Mouse (Mus musculus) hindlimb bud, embryonic 11.5 days (tissue): ENCODE measurements at regions not wholly inside any gene's neighbourhood (a gene's known extent, or its start where the extent isn't known, plus 50 kb on each side); places are given as distances from the start of the nearest gene placed in this dataset.

Experiments
- DNase-seq: peaks from one replicate; pipeline ENCODE4 v3.0.0-alpha.2; 2012; ENCODE audit warnings: low read depth, low spot score; ENCODE audit errors: extremely low spot score

DNA sequence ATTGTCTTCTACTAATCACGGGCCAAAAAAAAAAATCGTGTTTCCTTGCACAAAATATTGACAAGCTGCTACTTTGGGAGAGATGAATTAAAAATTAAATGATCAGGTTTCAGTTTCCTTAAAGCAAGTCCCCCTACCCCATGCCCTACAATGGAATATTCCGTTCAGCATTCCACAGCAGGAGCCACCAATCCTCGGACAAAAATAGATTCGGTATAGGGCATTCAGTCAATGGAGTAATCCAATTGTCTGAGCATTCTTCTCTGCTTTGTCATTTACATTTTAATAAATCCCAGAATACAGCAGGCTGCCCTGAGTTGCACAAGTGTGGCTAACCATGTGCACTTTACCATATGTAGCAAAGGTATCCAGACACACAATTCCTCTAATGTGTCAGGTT lies 434.3 kb upstream of the Ubash3b start:
- no peak for DNase-seq

DNA sequence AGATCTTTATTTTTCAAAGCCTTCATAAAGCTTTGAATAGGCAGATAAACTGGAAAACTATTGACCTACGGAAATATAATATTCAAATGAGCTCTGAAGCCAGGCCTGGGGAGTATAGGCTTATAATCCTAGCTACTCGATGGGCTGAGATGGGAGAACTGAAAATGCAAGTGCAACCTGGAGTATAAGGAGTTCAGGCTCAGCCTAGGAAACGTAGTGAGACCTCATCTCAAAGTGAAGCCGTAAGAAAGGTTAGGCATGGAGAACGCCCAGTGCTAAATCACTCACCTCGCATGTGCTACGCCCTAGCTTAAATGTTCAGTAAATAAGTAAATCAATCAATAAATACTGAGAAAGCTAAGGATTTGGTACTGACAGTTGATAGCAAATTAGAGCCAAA lies 432.5 kb upstream of the Ubash3b start:
- no peak for DNase-seq

DNA sequence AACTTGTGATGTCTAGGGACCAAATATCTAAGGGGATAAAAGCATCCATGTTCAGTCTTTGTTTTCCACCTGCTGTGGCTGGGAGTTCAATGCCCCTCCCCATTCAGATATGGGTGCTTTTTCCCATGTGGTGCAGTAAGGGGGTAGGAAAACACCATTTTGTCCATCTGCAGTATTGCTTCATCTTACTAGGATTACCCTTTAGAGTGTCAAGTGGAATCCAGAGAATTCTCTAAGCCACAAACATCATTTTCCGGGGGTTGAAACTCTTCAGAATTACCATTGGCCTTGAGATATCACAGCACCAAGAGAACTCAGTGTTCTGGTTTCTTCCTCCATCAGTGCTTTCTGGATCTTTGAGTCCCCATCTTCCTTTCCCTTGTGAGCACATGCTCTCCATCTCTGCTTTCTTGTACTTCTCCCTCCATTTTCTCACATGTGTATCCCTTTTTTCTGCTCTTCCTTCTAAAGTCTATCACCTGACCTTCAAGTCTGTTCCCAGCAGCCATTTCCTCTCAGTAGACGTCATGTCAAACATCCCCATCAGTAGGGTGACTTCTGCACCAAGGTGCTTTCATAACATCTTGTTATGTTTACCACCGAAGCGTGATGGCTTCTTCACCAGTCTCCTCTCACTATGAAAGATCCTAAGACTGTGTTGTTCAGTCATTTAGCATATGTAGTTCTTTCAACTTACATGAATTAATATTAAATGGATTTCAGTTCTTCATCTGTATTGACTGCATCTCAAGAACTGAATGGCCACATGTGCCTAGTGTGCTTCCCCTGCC lies 431.6 kb upstream of the Ubash3b start:
- no peak for DNase-seq

DNA sequence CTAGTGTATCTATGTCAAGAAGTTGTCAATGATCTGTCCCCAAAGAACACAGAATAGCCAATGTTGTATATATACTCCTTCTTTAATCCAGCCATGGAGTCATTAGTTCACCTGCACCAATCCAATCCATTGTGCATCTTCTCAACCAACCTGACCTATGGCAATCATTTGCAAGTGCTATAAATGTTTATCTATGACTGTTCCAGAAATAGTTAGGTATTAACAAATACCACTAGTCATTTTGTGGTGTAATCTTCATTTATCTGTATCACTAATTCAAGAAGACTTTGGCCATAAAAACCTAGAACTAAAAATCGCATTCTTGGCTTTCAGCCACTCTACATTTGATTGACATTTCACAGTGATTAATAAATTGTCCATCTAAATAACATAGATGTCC lies 430.6 kb upstream of the Ubash3b start:
- no peak for DNase-seq

DNA sequence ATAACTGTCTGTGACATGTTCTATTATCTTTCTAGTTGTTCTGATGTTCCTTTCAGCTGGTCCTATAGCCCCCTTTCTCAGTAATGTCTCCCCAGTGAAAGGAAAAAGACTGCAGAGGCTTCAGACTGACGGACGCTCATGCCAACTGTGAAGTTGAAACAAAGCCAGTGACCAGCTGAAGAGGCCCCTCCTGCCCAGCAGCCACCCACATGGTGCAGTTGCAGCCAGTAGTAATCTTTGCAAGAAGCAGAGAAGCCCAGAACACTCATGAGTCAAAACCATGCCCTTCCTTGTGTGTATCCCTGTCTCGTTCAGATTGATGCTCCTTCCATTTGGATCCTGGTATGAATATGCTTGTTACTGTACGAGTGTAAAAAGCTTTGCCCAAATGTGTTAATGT lies 428.7 kb upstream of the Ubash3b start:
- DNase-seq, result no peak

DNA sequence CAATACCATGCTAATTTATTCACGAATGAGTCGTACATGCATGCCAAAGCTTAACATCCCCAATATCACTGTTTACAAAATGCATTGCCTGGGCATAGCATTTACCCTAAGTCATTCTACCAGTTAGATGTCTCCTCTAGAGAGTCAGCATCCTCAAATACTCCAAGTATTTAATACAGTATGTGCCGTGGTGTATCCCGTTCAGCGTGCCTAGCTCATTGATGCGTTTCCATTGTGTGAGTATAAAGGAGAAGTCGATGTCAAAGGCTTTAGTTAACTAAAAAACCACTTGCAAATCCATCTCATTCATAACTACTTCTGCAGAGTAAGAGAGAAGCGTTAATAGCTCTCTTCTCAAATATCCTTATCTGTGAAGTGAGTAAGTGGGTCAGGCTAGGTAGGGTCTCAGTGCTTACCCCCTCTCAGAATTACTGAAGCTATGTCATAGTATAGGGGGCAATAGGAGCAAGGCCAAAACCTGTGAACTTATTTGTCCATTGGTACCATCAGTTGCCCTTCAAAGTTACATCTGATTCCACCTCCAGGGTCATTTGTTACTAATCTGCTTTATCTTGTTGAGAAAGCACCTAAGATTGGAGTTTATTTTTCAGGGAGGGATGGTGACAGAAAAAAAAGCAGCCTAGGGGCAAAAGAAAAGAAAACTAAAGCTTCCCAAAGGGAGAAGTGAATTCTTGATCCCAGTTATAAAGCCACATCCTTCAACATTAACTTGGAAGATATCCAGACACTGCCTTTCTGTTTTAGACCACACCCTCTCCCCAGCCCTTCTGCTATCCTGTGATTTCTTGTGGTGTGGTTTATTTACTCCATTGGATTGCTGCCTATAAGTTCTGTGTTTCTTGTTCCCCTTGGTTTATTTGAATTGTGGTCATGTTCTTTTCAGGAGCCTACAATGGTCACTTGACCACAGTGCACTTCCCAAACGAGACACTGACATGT lies 427.2 kb upstream of the Ubash3b start:
- DNase-seq, result no peak

DNA sequence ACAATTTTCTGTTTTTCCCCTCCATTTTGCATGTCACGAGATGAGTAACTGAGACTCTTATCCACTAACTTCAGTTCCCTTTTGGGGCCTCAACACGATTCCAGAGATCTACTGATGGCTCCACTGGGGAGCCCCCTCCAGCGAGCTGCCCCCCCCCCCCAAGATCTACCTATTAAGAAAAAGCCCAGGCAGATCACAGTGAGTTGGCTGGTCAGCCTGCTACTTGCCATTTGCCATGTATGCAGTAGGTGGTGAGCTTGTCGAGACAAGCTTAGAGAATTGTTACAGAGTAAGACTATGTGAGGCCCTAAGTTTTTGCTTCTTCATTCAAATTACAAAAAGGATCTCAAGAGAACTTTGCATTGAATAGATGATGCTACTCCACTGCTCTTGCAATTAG lies 426.3 kb upstream of the Ubash3b start:
- DNase-seq, result no peak

DNA sequence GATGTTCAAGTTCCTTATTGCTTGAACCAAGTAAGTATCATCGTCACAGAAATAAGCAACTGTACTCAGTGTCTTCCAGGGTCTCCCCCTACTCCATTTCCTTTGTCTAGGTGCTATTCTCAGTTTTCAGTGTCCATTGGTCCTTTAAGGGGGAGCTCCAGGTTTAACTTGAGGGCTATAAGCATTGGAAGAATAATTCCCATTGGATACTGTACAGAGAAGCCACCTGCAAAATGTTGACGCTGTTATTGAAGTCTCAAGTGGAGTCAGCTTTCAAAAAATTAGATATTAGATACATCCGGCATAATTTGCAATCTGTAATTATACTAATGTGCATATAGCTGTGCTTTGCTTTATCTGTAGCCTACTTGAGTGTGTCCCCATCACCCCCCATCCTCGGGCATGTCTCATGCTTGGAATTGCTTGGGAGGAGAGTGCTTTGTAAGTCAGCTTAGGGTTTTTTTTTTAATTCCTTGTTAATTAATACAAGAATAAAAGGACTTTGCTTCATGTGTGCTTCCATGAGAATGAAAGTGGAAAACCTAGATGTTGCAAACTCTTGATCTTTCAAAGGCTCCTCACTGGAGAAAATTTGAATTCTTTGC lies 425.6 kb upstream of the Ubash3b start:
- no peak for DNase-seq

DNA sequence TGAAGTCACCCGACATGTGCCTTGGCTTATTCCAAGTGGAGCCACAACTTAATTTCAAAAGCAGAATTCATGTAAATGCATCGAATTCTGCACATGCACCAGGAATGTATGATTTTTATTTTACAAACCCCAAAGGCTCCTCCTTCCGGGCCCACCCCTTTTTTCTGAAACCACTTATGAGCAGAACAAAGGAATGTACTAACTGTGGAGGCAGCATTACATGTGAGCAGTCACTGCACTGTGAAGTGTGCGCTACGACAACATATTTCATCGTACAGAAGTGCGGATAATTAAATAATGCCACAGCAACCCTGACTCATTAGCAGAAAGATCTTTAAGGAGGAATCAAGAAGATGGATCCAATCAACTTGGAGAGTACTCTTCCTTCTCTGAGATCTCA lies 424.8 kb upstream of the Ubash3b start:
- DNase-seq, result no peak

DNA sequence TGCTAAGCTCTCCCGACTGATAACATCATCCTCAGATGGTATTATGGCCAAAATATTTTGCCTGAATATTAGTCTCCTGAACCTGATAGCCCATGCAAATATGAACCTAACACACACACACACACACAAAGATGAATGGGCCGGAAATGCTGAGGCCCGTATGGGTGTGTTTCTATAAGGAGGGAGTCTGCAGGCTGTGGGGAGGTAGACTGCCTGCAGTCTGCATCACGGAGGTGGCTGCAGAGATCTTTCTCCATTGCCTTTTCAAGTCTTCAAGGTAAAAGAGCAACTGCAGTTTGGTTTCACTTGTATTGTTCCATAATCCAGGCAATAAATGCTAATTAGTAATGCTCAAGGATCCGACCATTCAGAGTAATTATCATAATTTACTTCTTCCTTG lies 424.3 kb upstream of the Ubash3b start:
- no peak for DNase-seq

DNA sequence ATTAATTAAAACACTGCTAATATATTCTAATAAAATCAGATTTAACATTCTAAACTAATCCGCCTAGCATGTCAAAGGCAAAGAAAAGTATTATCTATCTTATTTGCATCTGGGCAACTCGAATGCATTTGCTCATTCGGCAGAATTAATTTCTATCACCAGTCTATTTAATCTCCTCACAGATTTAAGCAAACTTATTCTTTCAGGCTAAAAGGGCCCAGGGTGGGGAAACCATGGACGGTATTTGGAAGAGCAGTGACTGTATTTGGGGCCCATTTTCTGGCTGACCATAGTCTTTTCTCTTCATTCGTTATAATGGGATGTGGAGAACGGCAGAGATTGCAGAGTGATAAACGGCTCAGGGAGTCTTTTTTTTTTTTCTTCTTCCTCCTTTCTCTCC lies 423.5 kb upstream of the Ubash3b start:
- no peak for DNase-seq

DNA sequence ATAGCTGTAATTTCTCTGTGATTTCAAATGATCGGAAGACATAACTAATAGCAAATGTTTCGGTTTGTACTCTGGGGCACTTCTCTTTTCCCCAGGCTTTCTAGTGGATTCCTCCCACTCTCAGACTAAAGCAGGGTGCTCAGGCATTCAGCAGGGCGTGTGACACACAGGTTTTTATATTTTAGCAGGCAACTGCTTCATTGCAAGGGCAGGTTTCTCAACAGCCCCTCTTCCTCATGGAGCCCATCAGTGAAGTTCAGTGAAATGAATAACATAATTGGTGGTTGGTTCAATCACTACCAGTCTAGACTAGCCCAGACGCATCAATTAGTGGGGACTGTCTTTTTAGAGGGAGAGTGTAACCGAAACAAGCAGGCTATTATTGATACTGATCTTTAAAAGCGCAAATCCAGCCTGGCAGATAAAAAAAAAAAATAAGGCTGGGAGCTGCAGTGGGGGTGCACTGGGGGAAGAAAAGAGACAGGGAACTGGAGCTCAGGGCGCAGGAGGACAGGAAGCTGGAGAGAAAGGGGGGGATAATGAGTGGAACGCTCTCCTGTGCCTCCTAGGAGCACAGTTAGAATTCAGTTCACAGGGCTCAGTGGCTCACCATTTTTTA lies 422.3 kb upstream of the Ubash3b start:
- DNase-seq, result no peak

DNA sequence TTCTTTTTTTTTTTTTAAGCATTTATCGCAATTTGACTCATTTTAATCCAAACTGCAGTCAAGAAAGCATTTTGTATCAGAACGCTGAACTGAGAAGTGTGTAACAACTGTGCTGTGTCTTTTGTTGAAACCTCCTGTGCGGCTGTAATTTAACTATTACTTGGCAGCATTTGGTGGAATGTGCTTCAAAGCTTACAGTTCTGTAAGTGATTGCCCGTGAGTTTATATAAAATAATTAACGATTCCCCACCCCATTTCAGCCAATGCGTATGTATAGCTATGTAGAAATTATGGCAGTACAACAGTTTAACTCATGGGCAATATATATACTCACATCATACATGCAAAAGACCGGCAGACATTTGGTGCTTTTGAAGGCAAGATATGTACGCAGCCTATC lies 421.8 kb upstream of the Ubash3b start:
- DNase-seq, result no peak

DNA sequence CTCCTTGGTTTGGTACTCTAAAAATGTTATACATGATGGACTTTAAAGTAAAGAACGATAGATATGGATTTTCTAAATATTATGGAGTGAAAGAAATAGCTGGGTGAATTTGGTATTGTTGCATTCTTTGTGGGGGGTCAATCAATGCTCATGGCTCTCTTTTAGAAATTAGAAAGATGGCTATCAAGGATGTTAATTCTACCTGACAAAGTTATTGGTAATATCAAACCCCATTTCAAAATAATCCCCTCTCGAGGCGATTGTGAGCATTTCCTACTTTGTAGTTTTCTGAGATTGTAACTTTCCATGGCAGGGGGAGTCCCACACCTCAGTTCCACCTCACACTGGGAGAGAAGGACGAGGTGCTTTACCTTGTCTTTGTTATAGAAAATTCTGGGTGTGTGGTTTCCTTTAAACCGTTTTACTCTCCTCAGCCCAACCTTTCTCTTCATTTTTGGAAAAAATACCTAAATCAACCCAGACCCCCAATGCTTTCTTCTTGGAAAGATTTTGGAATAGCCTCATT lies 421.3 kb upstream of the Ubash3b start:
- no peak for DNase-seq

DNA sequence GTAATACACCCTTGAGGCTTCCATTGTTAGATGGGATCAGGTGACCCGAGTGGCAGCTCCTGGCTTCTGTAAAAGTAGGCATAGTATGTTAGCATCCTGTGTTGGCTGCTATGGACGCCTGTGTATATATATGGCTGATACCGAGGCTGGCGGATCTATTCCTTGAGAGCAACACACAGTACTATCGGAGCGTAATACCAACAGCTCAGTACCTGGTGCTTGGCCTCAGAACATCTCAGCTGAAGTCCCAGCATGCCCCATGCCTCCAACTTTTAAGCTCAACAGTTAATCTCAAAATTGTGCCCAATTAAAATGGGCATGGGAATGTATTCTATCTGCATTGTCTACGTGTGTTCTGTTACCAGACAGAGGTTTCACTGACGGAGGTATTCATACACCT lies 420.7 kb upstream of the Ubash3b start:
- no peak for DNase-seq

DNA sequence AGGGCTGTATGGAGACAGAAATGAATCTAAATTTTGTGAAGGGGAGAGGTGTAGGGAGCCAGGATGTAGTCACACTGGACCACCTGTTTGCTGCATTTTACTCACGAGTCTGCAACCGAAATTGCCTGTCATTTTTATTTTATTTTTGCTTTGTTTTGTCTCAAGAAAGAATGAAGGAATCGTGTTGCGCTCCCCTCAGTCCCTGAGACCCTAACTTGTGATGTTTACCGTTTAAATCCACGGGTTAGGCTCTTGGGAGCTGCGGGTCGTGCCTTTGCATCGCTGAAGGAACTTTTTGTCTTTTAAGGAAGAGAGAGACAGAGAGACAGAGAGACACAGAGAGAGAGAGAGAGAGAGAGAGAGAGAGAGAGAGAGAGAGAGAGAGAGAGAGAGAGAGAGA lies 420.2 kb upstream of the Ubash3b start:
- no peak for DNase-seq

DNA sequence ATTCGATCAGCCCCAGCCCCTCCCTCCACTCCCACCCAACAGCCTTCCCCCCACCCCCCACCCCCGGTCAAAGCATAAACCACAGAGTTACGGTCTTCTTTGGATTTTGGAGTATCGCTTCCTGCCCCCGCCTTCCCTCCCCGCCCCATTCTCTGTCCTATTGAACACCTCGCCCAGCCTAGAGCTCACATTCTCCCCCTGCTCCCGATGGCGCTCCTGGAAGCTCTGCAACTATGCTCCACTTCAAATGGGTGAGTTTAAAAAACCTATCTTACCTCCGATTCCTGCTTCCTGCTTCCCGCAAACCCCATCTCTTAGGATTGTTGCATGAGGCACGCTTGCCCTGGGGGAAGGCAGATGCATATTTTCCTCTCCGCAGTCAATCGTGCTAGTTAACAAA lies 419.7 kb upstream of the Ubash3b start:
- no peak for DNase-seq

DNA sequence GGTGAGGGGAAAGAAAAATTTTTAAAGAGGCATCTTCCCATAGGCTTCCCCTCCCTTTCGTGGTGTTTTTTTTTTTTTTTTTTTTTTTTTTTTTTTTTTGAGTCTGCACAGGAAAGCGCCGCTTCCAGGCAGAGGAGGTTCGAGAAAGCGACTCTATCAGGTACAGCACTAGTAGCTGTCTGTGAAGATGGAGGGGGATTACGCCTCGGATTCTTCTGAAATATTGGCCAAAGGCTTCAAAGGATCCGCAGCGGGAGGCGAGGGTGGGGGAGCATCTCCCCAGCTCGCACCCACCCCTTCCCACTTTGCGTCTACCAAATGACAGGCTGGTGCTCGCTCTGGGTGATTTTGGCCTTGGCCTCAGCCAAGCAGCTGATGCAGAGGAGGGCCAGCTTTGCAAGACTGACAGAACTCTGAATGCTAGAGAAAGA lies 419.1 kb upstream of the Ubash3b start:
- no peak for DNase-seq

DNA sequence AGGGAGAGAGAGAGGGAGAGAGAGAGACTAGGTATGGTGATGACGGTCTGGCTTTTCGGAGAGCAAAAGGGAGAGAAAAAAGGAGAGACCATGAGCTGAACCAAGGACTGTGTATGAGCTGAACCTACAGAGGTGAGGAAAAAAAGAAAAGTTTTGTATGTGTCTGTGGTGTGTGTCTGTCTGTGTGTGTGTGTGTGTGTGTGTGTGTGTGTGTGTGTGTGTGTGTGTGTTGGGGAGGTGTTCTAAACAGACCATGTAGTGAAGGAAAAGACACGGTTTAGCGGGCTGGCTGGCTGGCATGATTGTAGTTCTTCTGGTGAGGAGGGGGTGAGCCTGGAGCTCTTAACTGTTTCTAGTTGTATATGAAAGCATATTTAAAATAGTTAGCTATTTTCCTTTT lies 418.6 kb upstream of the Ubash3b start:
- no peak for DNase-seq

DNA sequence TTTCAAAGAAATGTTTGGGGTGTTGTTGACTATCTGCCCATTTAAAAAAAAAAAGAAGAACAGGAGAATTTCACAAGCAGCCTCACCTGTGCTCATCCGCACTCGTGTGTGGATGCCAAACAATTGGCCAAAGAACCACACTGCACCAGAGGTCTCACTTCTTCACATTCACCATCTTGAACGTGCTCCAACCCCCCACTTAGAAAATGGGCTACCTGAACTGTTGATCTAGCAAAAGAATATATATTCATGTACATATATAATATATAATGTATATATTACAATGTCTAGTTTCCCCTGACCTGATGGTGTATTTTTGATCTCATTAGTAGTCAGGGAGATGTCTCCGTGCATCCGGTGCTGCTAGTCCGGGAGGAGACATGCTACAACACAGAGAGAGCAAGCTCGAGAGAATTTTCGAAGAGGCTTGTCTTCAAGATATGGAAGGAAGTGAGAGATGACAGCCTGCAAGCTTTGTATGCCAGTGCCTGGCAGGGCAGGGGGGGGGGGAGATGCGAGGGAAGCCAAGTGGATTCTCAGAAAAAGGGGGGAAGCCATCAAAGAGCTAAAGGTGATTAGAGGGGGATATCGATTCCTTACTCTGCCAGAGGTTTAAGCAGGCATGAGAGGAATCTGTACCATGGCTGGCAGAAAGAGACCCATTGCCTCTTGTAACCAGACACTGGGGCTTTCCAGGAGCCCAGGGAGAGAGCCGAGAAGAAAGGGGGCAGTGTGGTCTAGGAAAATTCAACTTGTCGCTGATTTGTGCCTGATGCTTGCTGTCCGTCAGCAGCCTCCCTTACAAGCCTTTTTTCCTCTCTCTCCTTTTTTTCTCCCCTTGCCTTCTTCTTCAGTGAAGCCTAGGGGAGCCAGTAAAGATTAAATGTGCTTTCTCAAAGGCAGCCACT lies 417.9 kb upstream of the Ubash3b start:
- DNase-seq, result no peak
